Mouse (Mus musculus) midbrain, embryonic 10.5 days (tissue): ENCODE measurements around the gene Naa15. TPM values are rescaled to one million over a fixed set of nuclear protein-coding genes. Genes with fewer than 3 reads are reported as not detected.
A peak's percentile ranks its signal among the peaks of the same experiment; 100 is the strongest.

Source experiments
- DNase-seq: peaks from one replicate; pipeline ENCODE4 v3.0.0-alpha.2; 2017; ENCODE audit warnings: low spot score
- H3K27ac ChIP-seq: fragments of 300-500 bp; sonication (generic); replicated peaks from 2 replicates; pipeline ENCODE4 v1.5.1; 2016; ENCODE audit warnings: mild to moderate bottlenecking
- H3K27me3 ChIP-seq: fragments of 300-500 bp; sonication (generic); 2 replicates; pipeline ENCODE4 v1.6.1; 2016; ENCODE audit warnings: low read depth, mild to moderate bottlenecking; ENCODE audit not compliant: poor library complexity, severe bottlenecking
- H3K36me3 ChIP-seq: fragments of 300-500 bp; sonication (generic); 2 replicates; pipeline ENCODE4 v1.6.1; 2016; ENCODE audit warnings: mild to moderate bottlenecking, moderate library complexity
- H3K4me1 ChIP-seq: fragments of 300-500 bp; sonication (generic); 2 replicates; pipeline ENCODE4 v1.6.1; 2016
- H3K4me3 ChIP-seq: fragments of 300-500 bp; sonication (generic); 2 replicates; pipeline ENCODE4 v1.5.1; 2016; ENCODE audit warnings: mild to moderate bottlenecking, moderate library complexity
- H3K9me3 ChIP-seq: fragments of 300-500 bp; sonication (generic); replicated peaks from 2 replicates; pipeline ENCODE4 v1.6.1; 2016; ENCODE audit warnings: mild to moderate bottlenecking
- WGBS: fragments of 180-500 bp; shearing (Covaris S2); methylation state at CpG from one replicate; pipeline ENCODE4 v1.1.7; 2016; 5-methylcytosine and 5-hydroxymethylcytosine counted together
- polyA plus RNA-seq: library from polyadenylated mRNA; unstranded; fragments of >200 nt; fragmentation: Nextera tagmentation; extraction: Ambion mirVana; gene quantifications from 2 replicates; pipeline ENCODE4 v1.2.1, GENCODE M21; 2016

The Naa15 gene
- 58.8 and 63.4 TPM in 2 replicates for polyA plus RNA-seq

- peak within 1 kb of the TSS; percentile 94 for H3K4me3 ChIP-seq
- 4% methylated on average over 43 of the region's 43 CpGs for WGBS
- no peaks in the 10 kb centered on the region for H3K9me3 ChIP-seq
Observed at GRCm38 (mm10) chr3:51415098-51416072, at the start of gene Naa15. Gene Naa15 (plus strand): TSS chr3:51415148.

GRCm38 (mm10) chr3:51365517-51365882, 49.4 kb upstream of the Naa15 start:
- 16% methylated on average over 3 of the region's 3 CpGs for WGBS
- Histone ChIP-seq H3K36me3 (no peaks in the 10 kb centered on the region), H3K9me3 (no peaks in the 10 kb centered on the region), H3K4me1 (peaks cover 16% of the 10 kb centered on the region), H3K27ac (no peak overlapping the region), H3K4me3 (peak overlapping the region; percentile 53), H3K27me3 (peaks cover 46% of the 10 kb centered on the region)
- DNase-seq: no peak

More at GRCm38 (mm10) chr3:51415098-51416072, at the start of gene Naa15:
- peaks cover 11% of the 10 kb centered on the region; the same call in 1 of the 2 replicates for H3K36me3 ChIP-seq
- H3K27me3 ChIP-seq: no peaks in the 10 kb centered on the region
- H3K27ac ChIP-seq: peak within 1 kb of the TSS; percentile 97
- peaks cover 31% of the 10 kb centered on the region for H3K4me1 ChIP-seq
- DNase-seq: peak; percentile 95

- peaks cover 32% of the 10 kb centered on the region for H3K27me3 ChIP-seq
- no peak overlapping the region for H3K4me3 ChIP-seq
- no peaks in the 10 kb centered on the region for H3K9me3 ChIP-seq
- peaks cover 13% of the 10 kb centered on the region for H3K4me1 ChIP-seq
- WGBS: 83% methylated on average over 4 of the region's 4 CpGs
- no peak overlapping the region for H3K27ac ChIP-seq
- H3K36me3 ChIP-seq: no peaks in the 10 kb centered on the region
- no peak for DNase-seq
Observed at GRCm38 (mm10) chr3:51366926-51367325, 48.0 kb upstream of the Naa15 start.

- Histone ChIP-seq H3K9me3 (no peaks in the 10 kb centered on the region), H3K36me3 (no peaks in the 10 kb centered on the region), H3K27me3 (peaks cover 26% of the 10 kb centered on the region), H3K4me1 (peaks cover 13% of the 10 kb centered on the region), H3K4me3 (no peak overlapping the region), H3K27ac (no peak overlapping the region)
- no peak for DNase-seq
- WGBS: 84% methylated on average over 4 of the region's 4 CpGs
Observed at GRCm38 (mm10) chr3:51368011-51368410, 46.9 kb upstream of the Naa15 start.

- Histone ChIP-seq H3K36me3 (no peaks in the 10 kb centered on the region), H3K9me3 (no peaks in the 10 kb centered on the region), H3K27me3 (no peaks in the 10 kb centered on the region), H3K4me1 (no peaks in the 10 kb centered on the region), H3K27ac (no peak overlapping the region), H3K4me3 (no peak overlapping the region)
- DNase-seq: no peak
- 69% methylated on average over 2 of the region's 2 CpGs for WGBS
Observed at GRCm38 (mm10) chr3:51371826-51372225, 43.1 kb upstream of the Naa15 start.

GRCm38 (mm10) chr3:51372883-51373282, 42.1 kb upstream of the Naa15 start:
- no peak overlapping the region for H3K27ac ChIP-seq
- 79% methylated on average over 5 of the region's 5 CpGs for WGBS
- no peak for DNase-seq

GRCm38 (mm10) chr3:51373544-51373943, 41.4 kb upstream of the Naa15 start:
- Histone ChIP-seq H3K27ac (no peak overlapping the region), H3K4me1 (peaks cover 3% of the 10 kb centered on the region), H3K9me3 (no peaks in the 10 kb centered on the region), H3K36me3 (no peaks in the 10 kb centered on the region), H3K27me3 (no peaks in the 10 kb centered on the region), H3K4me3 (no peak overlapping the region)
- no peak for DNase-seq
- 80% methylated on average over 5 of the region's 5 CpGs for WGBS

More at GRCm38 (mm10) chr3:51372883-51373282, 42.1 kb upstream of the Naa15 start:
- Histone ChIP-seq H3K27me3 (no peaks in the 10 kb centered on the region), H3K4me3 (no peak overlapping the region), H3K9me3 (no peaks in the 10 kb centered on the region), H3K4me1 (no peaks in the 10 kb centered on the region), H3K36me3 (no peaks in the 10 kb centered on the region)

- Histone ChIP-seq H3K4me1 (peaks cover 6% of the 10 kb centered on the region), H3K27ac (no peak overlapping the region), H3K9me3 (no peaks in the 10 kb centered on the region), H3K27me3 (no peaks in the 10 kb centered on the region), H3K4me3 (no peak overlapping the region), H3K36me3 (no peaks in the 10 kb centered on the region)
- peak; percentile 53 for DNase-seq
- WGBS: 89% methylated on average over 19 of the region's 19 CpGs
Observed at GRCm38 (mm10) chr3:51375307-51376265, 39.4 kb upstream of the Naa15 start.

GRCm38 (mm10) chr3:51377878-51378664, 36.9 kb upstream of the Naa15 start:
- Histone ChIP-seq H3K4me3 (peak overlapping the region; percentile 31), H3K36me3 (no peaks in the 10 kb centered on the region), H3K4me1 (peaks cover 10% of the 10 kb centered on the region), H3K27ac (peak overlapping the region; percentile 39; the same call in 1 of the 2 replicates), H3K27me3 (no peaks in the 10 kb centered on the region), H3K9me3 (no peaks in the 10 kb centered on the region)
- 54% methylated on average over 31 of the region's 31 CpGs for WGBS
- no peak for DNase-seq

- no peaks in the 10 kb centered on the region for H3K27me3 ChIP-seq
- H3K9me3 ChIP-seq: no peaks in the 10 kb centered on the region
- H3K27ac ChIP-seq: peak overlapping the region; percentile 39; the same call in 1 of the 2 replicates
- H3K4me3 ChIP-seq: peak overlapping the region; percentile 31
- WGBS: 85% methylated on average over 3 of the region's 3 CpGs
- H3K36me3 ChIP-seq: no peaks in the 10 kb centered on the region
- DNase-seq: no peak
- H3K4me1 ChIP-seq: peaks cover 16% of the 10 kb centered on the region
Observed at GRCm38 (mm10) chr3:51378665-51378946, 36.3 kb upstream of the Naa15 start.

- no peak overlapping the region for H3K27ac ChIP-seq
- H3K36me3 ChIP-seq: no peaks in the 10 kb centered on the region
- no peaks in the 10 kb centered on the region for H3K9me3 ChIP-seq
- DNase-seq: no peak
- H3K27me3 ChIP-seq: no peaks in the 10 kb centered on the region
- no peak overlapping the region for H3K4me3 ChIP-seq
- 79% methylated on average over 5 of the region's 5 CpGs for WGBS
- peaks cover 21% of the 10 kb centered on the region for H3K4me1 ChIP-seq
Observed at GRCm38 (mm10) chr3:51379786-51380659, 34.9 kb upstream of the Naa15 start.
